Mouse (Mus musculus): ENCODE measurements around the gene Yod1.

Yod1 gene

GRCm38 (mm10) chr1:130717291-130717871, at the start of gene Yod1:
Gene Yod1 (plus strand): TSS chr1:130717327.
- DNase-seq: peak; percentile 85 to 87

- no peak for DNase-seq
These were observed 38.6 kb upstream of the Yod1 start for GRCm38 (mm10) chr1:130678551-130678950.

GRCm38 (mm10) chr1:130681075-130681474, 36.1 kb upstream of the Yod1 start:
- DNase-seq: no peak

GRCm38 (mm10) chr1:130681656-130682413, 35.3 kb upstream of the Yod1 start:
- no peak for DNase-seq

- DNase-seq: no peak
These were observed 33.2 kb upstream of the Yod1 start for GRCm38 (mm10) chr1:130683905-130684304.

- DNase-seq: no peak
These were observed 18.5 kb upstream of the Yod1 start for GRCm38 (mm10) chr1:130698601-130699000.

- peak; percentile 88 to 89 for DNase-seq
These were observed 17.0 kb upstream of the Yod1 start for GRCm38 (mm10) chr1:130699937-130700633.

- no peak for DNase-seq
These were observed 15.2 kb upstream of the Yod1 start for GRCm38 (mm10) chr1:130701976-130702375.

GRCm38 (mm10) chr1:130703613-130704012, 13.5 kb upstream of the Yod1 start:
- peak; percentile 67 to 80 for DNase-seq

GRCm38 (mm10) chr1:130710283-130711080, 6.6 kb upstream of the Yod1 start:
- DNase-seq: no peak

- DNase-seq: no peak
These were observed 3.1 kb upstream of the Yod1 start for GRCm38 (mm10) chr1:130714046-130714445.

GRCm38 (mm10) chr1:130715561-130716217, 1.4 kb upstream of the Yod1 start, which contains the start of gene Gm29427:
Gene Gm29427 (minus strand): TSS chr1:130715799.
- peak; percentile 97 for DNase-seq

- no peak for DNase-seq
These were observed 962 bp upstream of the Yod1 start for GRCm38 (mm10) chr1:130716218-130716512.

GRCm38 (mm10) chr1:130716513-130717290, 425 bp upstream of the Yod1 start:
- peak in 1 of 2 experiments; percentile 29 for DNase-seq

- no peak for DNase-seq
These were observed 7.1 kb downstream of the Yod1 start for GRCm38 (mm10) chr1:130724206-130724605.

GRCm38 (mm10) chr1:130726396-130726795, 9.3 kb downstream of the Yod1 start:
- DNase-seq: no peak

GRCm38 (mm10) chr1:130728070-130728469, 10.9 kb downstream of the Yod1 start:
- DNase-seq: no peak

GRCm38 (mm10) chr1:130728708-130729107, 11.6 kb downstream of the Yod1 start:
- no peak for DNase-seq

- no peak for DNase-seq
These were observed 12.0 kb downstream of the Yod1 start, which contains the start of gene Pfkfb2 for GRCm38 (mm10) chr1:130729153-130729552. Gene Pfkfb2 (minus strand): TSS chr1:130729253.

GRCm38 (mm10) chr1:130731741-130732337, 14.7 kb downstream of the Yod1 start, which contains the start of gene AA986860:
Gene AA986860 (plus strand): TSS chr1:130731976.
- DNase-seq: peak; percentile 78 to 85
